Mouse (Mus musculus) kidney, embryonic 15.5 days (tissue): ENCODE data around the gene Galnt10. TPM values are rescaled to one million over a fixed set of nuclear protein-coding genes. Genes with fewer than 3 reads are reported as not detected.
A peak's percentile ranks its signal among the peaks of the same experiment; 100 is the strongest.

Experiments used
- ATAC-seq: fragments of 200-750 bp; cut with Nextera tagmentation; replicated peaks from 2 replicates; pipeline ENCODE4 v1.8.0; 2017; ENCODE audit warnings: moderate TSS enrichment; ENCODE audit not compliant: low FRiP score
- H3K27ac ChIP-seq: fragments of 300-500 bp; sonication (generic); 2 replicates; pipeline ENCODE4 v1.5.1; 2015; ENCODE audit warnings: mild to moderate bottlenecking, inconsistent platforms
- H3K27me3 ChIP-seq: fragments of 300-500 bp; sonication (generic); 2 replicates; pipeline ENCODE4 v1.6.1; 2015; ENCODE audit warnings: inconsistent platforms
- H3K36me3 ChIP-seq: fragments of 300-500 bp; sonication (generic); 2 replicates; pipeline ENCODE4 v1.6.1; 2015; ENCODE audit warnings: inconsistent platforms
- H3K4me1 ChIP-seq: fragments of 300-500 bp; sonication (generic); 2 replicates; pipeline ENCODE4 v1.6.1; 2015; ENCODE audit warnings: inconsistent platforms
- H3K4me2 ChIP-seq: fragments of 300-500 bp; sonication (generic); 2 replicates; pipeline ENCODE4 v1.6.1; 2015; ENCODE audit warnings: moderate library complexity, mild to moderate bottlenecking, inconsistent platforms
- H3K4me3 ChIP-seq: fragments of 300-500 bp; sonication (generic); replicated peaks from 2 replicates; pipeline ENCODE4 v1.5.1; 2015; ENCODE audit warnings: mild to moderate bottlenecking, inconsistent platforms
- H3K9ac ChIP-seq: fragments of 300-500 bp; sonication (generic); 2 replicates; pipeline ENCODE4 v1.6.1; 2015; ENCODE audit warnings: mild to moderate bottlenecking, inconsistent platforms
- H3K9me3 ChIP-seq: fragments of 300-500 bp; sonication (generic); replicated peaks from 2 replicates; pipeline ENCODE4 v1.6.1; 2016; ENCODE audit warnings: inconsistent platforms
- WGBS: fragments of 180-500 bp; shearing (Covaris S2); methylation state at CpG from one replicate; pipeline ENCODE4 v1.1.7; 2015; ENCODE audit warnings: mixed read lengths; 5-methylcytosine and 5-hydroxymethylcytosine counted together
- polyA plus RNA-seq: library from polyadenylated mRNA; unstranded; fragments of >200 nt; fragmentation: Nextera tagmentation; extraction: Ambion mirVana; gene quantifications from 2 replicates; pipeline ENCODE4 v1.2.1, GENCODE M21; 2015

Gene Galnt10
- polyA plus RNA-seq, 1 experiment from 2014 or later: 23.6 TPM

DNA sequence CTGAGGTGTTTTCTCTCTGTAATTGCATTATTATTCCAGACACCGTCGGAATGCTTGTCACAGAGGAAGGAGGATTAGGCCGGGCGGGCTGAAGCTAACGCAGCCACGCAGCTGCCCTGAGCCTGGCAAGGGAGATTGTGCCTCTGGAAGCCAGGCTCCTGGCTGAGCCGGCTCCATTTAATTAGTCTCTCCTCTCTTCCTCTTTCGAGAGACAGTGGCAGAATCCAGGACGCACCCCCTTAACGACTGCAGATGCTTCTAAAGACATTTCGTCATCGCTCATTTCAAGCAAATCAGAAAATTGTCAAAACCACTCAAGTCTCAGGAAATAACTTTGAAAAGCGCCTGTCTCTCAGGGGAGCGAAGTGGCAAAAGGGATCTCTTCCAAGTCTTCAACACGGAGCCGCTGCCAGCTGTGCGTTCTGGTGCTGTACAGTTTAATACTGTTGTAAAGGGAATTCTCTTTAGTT lies 51.0 kb downstream of the Galnt10 start:
- Histone ChIP-seq H3K4me1 (peaks cover 24% of the 10 kb centered on the region), H3K9me3 (no peaks in the 10 kb centered on the region), H3K27ac (0 out of 2 replicates have a peak overlapping the region, but pooled peaks have one; percentile 14), H3K4me2 (no peak overlapping the region), H3K9ac (no peak overlapping the region), H3K36me3 (no peaks in the 10 kb centered on the region), H3K4me3 (no peak overlapping the region), H3K27me3 (no peaks in the 10 kb centered on the region)
- ATAC-seq: no peak
- WGBS: 44% methylated on average over 17 of the region's 17 CpGs

GRCm38 (mm10) chr11:57696807-57697251 lies 51.6 kb downstream of the Galnt10 start:
- H3K27ac ChIP-seq: peak overlapping the region; percentile 14; the same call in 1 of the 2 replicates
- 24% methylated on average over 5 of the region's 5 CpGs for WGBS
- H3K9me3 ChIP-seq: no peaks in the 10 kb centered on the region
- no peaks in the 10 kb centered on the region for H3K27me3 ChIP-seq
- H3K4me1 ChIP-seq: peaks cover 27% of the 10 kb centered on the region
- H3K4me3 ChIP-seq: no peak overlapping the region
- no peak overlapping the region for H3K4me2 ChIP-seq
- no peaks in the 10 kb centered on the region for H3K36me3 ChIP-seq
- 0 out of 2 replicates have a peak, but pooled peaks have one; percentile 33 for ATAC-seq
- H3K9ac ChIP-seq: no peak overlapping the region

DNA sequence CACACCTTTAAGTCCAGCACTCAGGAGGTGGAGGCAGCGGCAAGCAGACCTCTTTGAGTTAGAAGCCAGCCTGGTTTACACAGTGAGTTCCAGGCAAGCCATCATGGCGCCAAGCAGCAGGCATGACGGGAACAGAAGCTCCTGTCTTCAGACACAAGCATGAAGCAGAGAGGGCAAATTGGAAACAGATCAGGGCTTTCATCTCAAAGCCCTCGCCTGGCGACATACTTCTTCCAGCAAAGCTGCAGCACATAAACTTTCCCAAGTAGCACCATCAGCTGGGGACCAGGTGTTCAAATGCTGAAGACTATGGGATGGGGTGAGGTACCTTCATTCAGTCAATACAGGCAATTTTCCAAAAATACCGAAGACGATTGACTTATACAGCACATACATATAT lies 54.9 kb downstream of the Galnt10 start:
- Histone ChIP-seq H3K9me3 (no peaks in the 10 kb centered on the region), H3K4me2 (no peak overlapping the region), H3K4me3 (no peak overlapping the region), H3K27ac (no peak overlapping the region), H3K9ac (no peak overlapping the region), H3K27me3 (no peaks in the 10 kb centered on the region), H3K4me1 (peaks cover 32% of the 10 kb centered on the region), H3K36me3 (peaks cover 6% of the 10 kb centered on the region; the same call in 1 of the 2 replicates)
- WGBS: 93% methylated on average over 7 of the region's 7 CpGs
- ATAC-seq: no peak

- no peaks in the 10 kb centered on the region for H3K27me3 ChIP-seq
- peaks cover 27% of the 10 kb centered on the region for H3K4me1 ChIP-seq
- no peak for ATAC-seq
- H3K36me3 ChIP-seq: peaks cover 10% of the 10 kb centered on the region; the same call in 1 of the 2 replicates
- WGBS: 75% methylated on average over 11 of the region's 11 CpGs
- H3K9me3 ChIP-seq: 0 out of 2 replicates have a peak, but pooled peaks cover 2% of the 10 kb centered on the region
- no peak overlapping the region for H3K4me3 ChIP-seq
- H3K9ac ChIP-seq: no peak overlapping the region
- no peak overlapping the region for H3K4me2 ChIP-seq
- H3K27ac ChIP-seq: no peak overlapping the region
Measured at GRCm38 (mm10) chr11:57701193-57701925, 56.1 kb downstream of the Galnt10 start.

- Histone ChIP-seq H3K4me2 (no peak overlapping the region), H3K36me3 (peaks cover 10% of the 10 kb centered on the region; the same call in 1 of the 2 replicates), H3K4me3 (no peak overlapping the region), H3K9ac (no peak overlapping the region), H3K4me1 (peaks cover 21% of the 10 kb centered on the region), H3K27me3 (no peaks in the 10 kb centered on the region), H3K9me3 (0 out of 2 replicates have a peak, but pooled peaks cover 4% of the 10 kb centered on the region), H3K27ac (no peak overlapping the region)
- ATAC-seq: no peak
- 50% methylated on average over 5 of the region's 5 CpGs for WGBS
Measured at GRCm38 (mm10) chr11:57701956-57702355, 56.7 kb downstream of the Galnt10 start.

GRCm38 (mm10) chr11:57706620-57707019 lies 61.4 kb downstream of the Galnt10 start:
- WGBS: 97% methylated on average over 1 of the region's 1 CpGs

DNA sequence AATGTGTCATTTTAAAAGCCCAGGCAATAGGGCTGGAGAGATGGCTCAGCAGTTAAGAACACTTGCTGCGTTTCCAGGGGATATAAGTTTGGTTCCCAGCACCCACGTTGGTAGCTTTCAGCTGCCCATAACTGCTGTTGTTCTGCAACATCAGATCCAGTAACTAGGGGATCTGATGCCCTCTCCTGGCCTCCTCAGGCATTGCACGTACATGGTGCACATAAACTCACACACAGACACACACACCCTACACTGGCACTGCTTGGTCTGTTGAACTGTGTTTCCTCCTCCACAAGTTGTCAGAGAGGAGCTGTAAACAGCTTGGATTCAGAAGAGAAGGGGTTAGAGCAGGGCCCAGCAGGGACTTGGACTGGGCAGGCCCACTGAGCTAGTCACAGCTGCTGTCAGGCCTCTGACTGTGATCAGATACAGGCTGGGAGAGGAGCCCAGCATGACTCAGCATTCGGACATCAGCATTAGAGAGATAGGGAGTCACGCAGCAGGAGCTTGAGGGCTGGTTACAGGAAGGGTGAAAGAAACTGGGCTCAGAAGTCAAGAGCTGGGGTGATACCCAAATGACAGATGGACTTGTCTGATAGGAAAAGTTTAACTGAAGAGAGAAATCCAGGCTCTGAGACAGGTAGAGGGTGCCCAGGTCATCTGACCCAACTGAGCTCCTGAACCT lies 62.0 kb downstream of the Galnt10 start:
- H3K27ac ChIP-seq: no peak overlapping the region
- H3K9ac ChIP-seq: no peak overlapping the region
- H3K27me3 ChIP-seq: no peaks in the 10 kb centered on the region
- no peak overlapping the region for H3K4me3 ChIP-seq
- 0 out of 2 replicates have a peak, but pooled peaks cover 4% of the 10 kb centered on the region for H3K9me3 ChIP-seq
- ATAC-seq: no peak
- peaks cover 10% of the 10 kb centered on the region; the same call in 1 of the 2 replicates for H3K36me3 ChIP-seq
- H3K4me2 ChIP-seq: no peak overlapping the region
- peaks cover 27% of the 10 kb centered on the region for H3K4me1 ChIP-seq
- WGBS: 93% methylated on average over 5 of the region's 5 CpGs

More at GRCm38 (mm10) chr11:57706620-57707019, 61.4 kb downstream of the Galnt10 start:
- Histone ChIP-seq H3K27me3 (no peaks in the 10 kb centered on the region), H3K4me1 (peaks cover 33% of the 10 kb centered on the region), H3K9me3 (0 out of 2 replicates have a peak, but pooled peaks cover 4% of the 10 kb centered on the region), H3K9ac (no peak overlapping the region), H3K27ac (no peak overlapping the region), H3K4me2 (no peak overlapping the region), H3K4me3 (no peak overlapping the region), H3K36me3 (peaks cover 10% of the 10 kb centered on the region; the same call in 1 of the 2 replicates)
- no peak for ATAC-seq

GRCm38 (mm10) chr11:57708174-57709154 lies 63.2 kb downstream of the Galnt10 start:
- H3K9me3 ChIP-seq: 0 out of 2 replicates have a peak, but pooled peaks cover 4% of the 10 kb centered on the region
- peak overlapping the region; percentile 54; the same call in 1 of the 2 replicates for H3K27ac ChIP-seq
- no peak overlapping the region for H3K9ac ChIP-seq
- peaks cover 26% of the 10 kb centered on the region for H3K4me1 ChIP-seq
- H3K36me3 ChIP-seq: peaks cover 10% of the 10 kb centered on the region; the same call in 1 of the 2 replicates
- peak overlapping the region; percentile 20 for H3K4me2 ChIP-seq
- no peaks in the 10 kb centered on the region for H3K27me3 ChIP-seq
- H3K4me3 ChIP-seq: no peak overlapping the region
- 70% methylated on average over 22 of the region's 22 CpGs for WGBS
- ATAC-seq: peak; percentile 66; the same call in 1 of the 2 replicates

GRCm38 (mm10) chr11:57713960-57714359 lies 68.7 kb downstream of the Galnt10 start:
- H3K4me1 ChIP-seq: peaks cover 18% of the 10 kb centered on the region
- WGBS: 85% methylated on average over 6 of the region's 6 CpGs
- ATAC-seq: no peak
- H3K4me2 ChIP-seq: no peak overlapping the region
- no peak overlapping the region for H3K9ac ChIP-seq
- H3K27me3 ChIP-seq: no peaks in the 10 kb centered on the region
- no peaks in the 10 kb centered on the region for H3K9me3 ChIP-seq
- no peak overlapping the region for H3K27ac ChIP-seq
- H3K4me3 ChIP-seq: no peak overlapping the region
- H3K36me3 ChIP-seq: no peaks in the 10 kb centered on the region

DNA sequence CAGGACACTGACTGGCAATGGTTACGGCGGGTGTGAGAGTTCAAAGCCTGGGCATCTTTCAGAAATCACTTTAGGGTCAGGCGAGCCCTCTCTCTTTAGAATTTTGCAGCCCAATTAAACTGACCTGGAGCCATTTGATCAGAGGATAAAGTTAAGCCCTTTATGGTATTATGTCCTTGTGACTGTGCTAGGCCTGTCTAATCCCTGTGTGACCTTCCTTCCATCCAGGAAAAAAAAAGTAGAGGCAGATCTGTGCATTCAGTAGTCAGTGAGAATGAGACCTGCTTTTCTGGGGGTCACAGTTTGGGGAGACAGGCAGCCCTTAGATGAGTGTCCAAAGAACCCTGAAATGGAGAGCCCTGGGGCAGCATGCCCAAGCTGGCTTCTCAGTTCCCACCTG lies 71.5 kb downstream of the Galnt10 start:
- Histone ChIP-seq H3K9ac (no peak overlapping the region), H3K4me3 (no peak overlapping the region), H3K27ac (no peak overlapping the region), H3K27me3 (no peaks in the 10 kb centered on the region), H3K36me3 (no peaks in the 10 kb centered on the region), H3K4me1 (0 out of 2 replicates have a peak, but pooled peaks cover 6% of the 10 kb centered on the region), H3K9me3 (no peaks in the 10 kb centered on the region), H3K4me2 (no peak overlapping the region)
- whole genome bisulfite sequencing: 80% methylated on average over 3 of the region's 3 CpGs
- no peak for ATAC-seq

- no peaks in the 10 kb centered on the region for H3K9me3 ChIP-seq
- H3K4me2 ChIP-seq: no peak overlapping the region
- H3K9ac ChIP-seq: no peak overlapping the region
- H3K27ac ChIP-seq: no peak overlapping the region
- WGBS: 53% methylated on average over 3 of the region's 3 CpGs
- H3K4me3 ChIP-seq: no peak overlapping the region
- H3K36me3 ChIP-seq: no peaks in the 10 kb centered on the region
- 0 out of 2 replicates have a peak, but pooled peaks cover 8% of the 10 kb centered on the region for H3K4me1 ChIP-seq
- no peak for ATAC-seq
- no peaks in the 10 kb centered on the region for H3K27me3 ChIP-seq
Measured at GRCm38 (mm10) chr11:57717432-57717831, 72.2 kb downstream of the Galnt10 start.
